Mouse (Mus musculus) intestine, postnatal 0 days (tissue): Measurements from ENCODE around the gene Plekha7. TPM values are rescaled to one million over a fixed set of nuclear protein-coding genes. Genes with fewer than 3 reads are reported as not detected.
A peak's percentile ranks its signal among the peaks of the same experiment; 100 is the strongest.

Source experiments
- ATAC-seq: fragments of 200-750 bp; cut with Nextera tagmentation; 2 replicates; pipeline ENCODE4 v1.8.0; 2017; ENCODE audit warnings: mild to moderate bottlenecking, moderate TSS enrichment, moderate library complexity
- H3K27ac ChIP-seq: fragments of 300-500 bp; sonication (generic); 2 replicates; pipeline ENCODE4 v1.5.1; 2014; ENCODE audit warnings: mild to moderate bottlenecking, low read depth, low read length, moderate library complexity
- H3K27me3 ChIP-seq: fragments of 300-500 bp; sonication (generic); replicated peaks from 2 replicates; pipeline ENCODE4 v1.6.1; 2014; ENCODE audit warnings: low read length, mixed read lengths; ENCODE audit not compliant: control insufficient read depth, insufficient read depth
- H3K36me3 ChIP-seq: fragments of 300-500 bp; sonication (generic); 2 replicates; pipeline ENCODE4 v1.6.1; 2014; ENCODE audit warnings: mild to moderate bottlenecking, moderate library complexity; ENCODE audit not compliant: control insufficient read depth, insufficient read depth
- H3K4me1 ChIP-seq: fragments of 300-500 bp; sonication (generic); replicated peaks from 2 replicates; pipeline ENCODE4 v1.6.1; 2014; ENCODE audit warnings: antibody characterized with exemption, low read length, mixed read lengths; ENCODE audit not compliant: control insufficient read depth, insufficient read depth
- H3K4me2 ChIP-seq: fragments of 300-500 bp; sonication (generic); replicated peaks from 2 replicates; pipeline ENCODE4 v1.6.1; 2014; ENCODE audit warnings: low read depth, mild to moderate bottlenecking, moderate library complexity
- H3K4me3 ChIP-seq: fragments of 300-500 bp; sonication (generic); 2 replicates; pipeline ENCODE4 v1.5.1; 2014; ENCODE audit warnings: low read depth, low read length
- H3K9ac ChIP-seq: fragments of 300-500 bp; sonication (generic); 2 replicates; pipeline ENCODE4 v1.6.1; 2014; ENCODE audit warnings: mild to moderate bottlenecking, low read depth, low read length
- H3K9me3 ChIP-seq: fragments of 300-500 bp; sonication (generic); 2 replicates; pipeline ENCODE4 v1.6.1; 2016; ENCODE audit warnings: mixed run types; ENCODE audit not compliant: control insufficient read depth
- CTCF ChIP-seq: sonication (generic); IDR thresholded peaks from 2 replicates; pipeline ENCODE4 v1.5.1; 2016; ENCODE audit warnings: low read depth, mild to moderate bottlenecking, control low read depth, antibody characterized with exemption, moderate library complexity
- WGBS: fragments of 180-500 bp; shearing (Covaris S2); extraction: QIAGEN DNeasy Blood & Tissue Kit; methylation state at CpG from one replicate; pipeline ENCODE4 v1.1.7; 2014; 5-methylcytosine and 5-hydroxymethylcytosine counted together
- polyA plus RNA-seq: library from polyadenylated mRNA; unstranded; fragments of >200 nt; fragmentation: Nextera tagmentation; extraction: Ambion mirVana; gene quantifications from 2 replicates; pipeline ENCODE4 v1.2.1, GENCODE M21; 2015

The Plekha7 gene
- polyA plus RNA-seq, 1 experiment from 2014 or later, result 17.2 TPM

DNA sequence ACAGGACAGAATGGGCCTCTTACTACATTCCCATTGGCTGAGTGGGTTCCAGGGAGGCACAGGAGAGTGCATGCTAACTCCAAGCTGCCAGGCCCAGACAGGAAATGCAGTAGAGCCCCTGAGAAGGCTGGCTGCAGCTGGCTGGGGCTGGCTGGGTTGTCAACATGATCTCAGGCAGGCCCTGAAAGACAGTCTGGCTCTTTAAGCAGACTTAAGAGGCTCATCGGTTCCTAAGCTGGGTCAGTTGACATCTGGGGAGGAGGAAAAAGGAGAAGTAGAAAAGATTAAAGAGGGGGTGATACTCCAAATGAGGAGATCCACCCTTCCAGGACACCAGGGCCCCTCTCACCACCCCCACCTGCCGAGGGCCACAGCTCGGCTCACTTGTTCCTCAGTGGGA, 13.2 kb downstream of the Plekha7 start:
- H3K4me3 ChIP-seq, result no peak overlapping the region
- no peak for ATAC-seq
- H3K27ac ChIP-seq, result no peak overlapping the region
- H3K9me3 ChIP-seq, result no peaks in the 10 kb centered on the region
- H3K27me3 ChIP-seq, result no peaks in the 10 kb centered on the region
- H3K4me1 ChIP-seq, result 0 out of 2 replicates have a peak, but pooled peaks cover 5% of the 10 kb centered on the region
- TF ChIP-seq CTCF, result no peak
- H3K36me3 ChIP-seq, result no peaks in the 10 kb centered on the region
- H3K4me2 ChIP-seq, result no peak overlapping the region
- WGBS, result 64% methylated on average over 3 of the region's 3 CpGs
- H3K9ac ChIP-seq, result no peak overlapping the region

DNA sequence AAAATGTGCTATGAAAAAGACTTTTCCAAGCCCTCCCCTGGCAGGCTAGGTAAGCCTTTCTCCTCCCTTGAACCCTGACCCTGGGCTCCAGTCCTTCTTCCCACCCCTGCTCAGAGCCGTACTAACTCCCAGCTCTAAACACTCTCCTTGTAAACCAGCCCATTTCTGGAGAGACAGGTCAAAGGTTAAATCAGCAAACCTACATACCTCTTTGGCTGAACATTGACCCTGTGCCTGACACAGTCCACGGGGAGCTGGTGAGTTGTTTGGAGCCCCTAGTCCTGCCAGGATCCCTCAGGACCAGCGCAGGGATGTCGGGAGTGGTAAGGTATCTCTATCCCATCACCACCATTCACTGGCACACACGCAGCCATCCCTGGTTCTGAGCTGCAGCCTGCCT, 15.8 kb downstream of the Plekha7 start:
- H3K4me2 ChIP-seq, result no peak overlapping the region
- H3K36me3 ChIP-seq, result no peaks in the 10 kb centered on the region
- H3K4me1 ChIP-seq, result peaks cover 6% of the 10 kb centered on the region
- peak; percentile 31; the same call in 1 of the 2 replicates for ATAC-seq
- no peak overlapping the region for H3K4me3 ChIP-seq
- H3K9ac ChIP-seq, result no peak overlapping the region
- no peaks in the 10 kb centered on the region for H3K9me3 ChIP-seq
- H3K27me3 ChIP-seq, result no peaks in the 10 kb centered on the region
- no peak for TF ChIP-seq CTCF
- 0 out of 2 replicates have a peak overlapping the region, but pooled peaks have one; percentile 2 for H3K27ac ChIP-seq
- 22% methylated on average over 5 of the region's 5 CpGs for whole genome bisulfite sequencing

DNA sequence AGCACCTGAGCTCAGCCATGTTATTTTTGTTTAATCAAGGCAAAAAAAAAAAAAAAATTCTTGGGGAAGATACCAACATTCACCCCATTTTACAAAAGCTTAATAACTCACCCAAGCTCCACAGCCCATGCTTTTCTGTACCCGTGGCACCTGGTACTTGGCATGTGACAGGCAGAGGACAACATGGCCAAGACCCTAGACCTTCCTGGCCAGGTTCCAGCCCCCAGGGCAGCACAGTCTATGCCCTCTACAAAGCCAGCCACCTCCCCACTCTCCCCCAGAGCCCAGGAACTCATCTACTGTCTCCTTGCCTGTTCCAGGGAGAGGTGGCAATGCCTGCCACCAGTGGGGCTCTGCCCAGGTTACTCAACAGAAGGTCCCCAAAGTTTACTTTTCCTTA, 17.6 kb downstream of the Plekha7 start:
- ATAC-seq, result no peak
- Histone ChIP-seq H3K4me3 (no peak overlapping the region), H3K27me3 (no peaks in the 10 kb centered on the region), H3K4me1 (peaks cover 17% of the 10 kb centered on the region), H3K9me3 (no peaks in the 10 kb centered on the region), H3K9ac (no peak overlapping the region), H3K27ac (no peak overlapping the region), H3K36me3 (no peaks in the 10 kb centered on the region), H3K4me2 (no peak overlapping the region)
- TF ChIP-seq CTCF, result no peak
- WGBS, result 87% methylated on average over 1 of the region's 1 CpGs

DNA sequence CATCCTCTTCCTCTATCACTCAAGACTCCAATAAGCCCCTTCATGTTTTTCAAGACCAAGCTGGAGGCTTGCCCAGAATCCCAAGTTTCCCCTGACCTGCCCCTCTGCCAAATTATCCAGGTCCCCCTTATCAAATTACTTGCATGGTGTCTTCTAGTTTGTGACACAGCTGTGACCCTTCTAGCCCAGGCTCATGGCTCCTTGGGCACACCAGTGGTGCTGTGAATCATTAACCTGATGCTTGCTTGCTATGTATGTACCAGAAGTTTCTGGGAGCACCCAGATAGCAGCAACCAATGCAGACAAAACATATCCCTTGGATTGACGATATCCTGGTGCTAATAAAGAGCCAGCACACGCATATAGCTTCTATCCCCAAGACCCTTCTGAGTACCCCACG, 19.2 kb downstream of the Plekha7 start:
- no peak for ATAC-seq
- 0 out of 2 replicates have a peak overlapping the region, but pooled peaks have one; percentile 10 for H3K4me2 ChIP-seq
- no peak overlapping the region for H3K4me3 ChIP-seq
- H3K9ac ChIP-seq, result no peak overlapping the region
- H3K9me3 ChIP-seq, result no peaks in the 10 kb centered on the region
- H3K36me3 ChIP-seq, result no peaks in the 10 kb centered on the region
- peak overlapping the region; percentile 85 for H3K27ac ChIP-seq
- no peak for TF ChIP-seq CTCF
- no peaks in the 10 kb centered on the region for H3K27me3 ChIP-seq
- WGBS, result 44% methylated on average over 3 of the region's 3 CpGs
- peaks cover 17% of the 10 kb centered on the region for H3K4me1 ChIP-seq

DNA sequence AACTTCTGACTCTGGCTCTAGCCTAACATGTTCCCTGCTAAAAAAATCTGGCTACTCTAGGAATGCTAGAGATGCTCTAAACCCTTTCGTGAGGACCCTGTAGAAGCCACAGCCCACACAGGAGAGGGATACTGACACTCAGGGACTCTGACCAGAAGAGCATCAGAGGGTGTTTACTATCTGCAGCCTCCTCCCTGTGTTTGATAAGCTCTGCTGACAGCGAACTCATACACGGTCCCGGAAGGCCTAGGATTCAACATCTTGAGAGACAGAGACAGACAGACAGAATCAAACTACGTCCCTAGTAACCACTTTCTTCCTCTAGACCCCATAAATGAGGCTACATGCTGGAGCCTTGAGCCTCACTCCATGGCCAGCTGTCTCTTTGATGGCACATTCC, 20.2 kb downstream of the Plekha7 start:
- WGBS, result 32% methylated on average over 5 of the region's 5 CpGs
- peaks cover 21% of the 10 kb centered on the region for H3K4me1 ChIP-seq
- TF ChIP-seq CTCF, result no peak

DNA sequence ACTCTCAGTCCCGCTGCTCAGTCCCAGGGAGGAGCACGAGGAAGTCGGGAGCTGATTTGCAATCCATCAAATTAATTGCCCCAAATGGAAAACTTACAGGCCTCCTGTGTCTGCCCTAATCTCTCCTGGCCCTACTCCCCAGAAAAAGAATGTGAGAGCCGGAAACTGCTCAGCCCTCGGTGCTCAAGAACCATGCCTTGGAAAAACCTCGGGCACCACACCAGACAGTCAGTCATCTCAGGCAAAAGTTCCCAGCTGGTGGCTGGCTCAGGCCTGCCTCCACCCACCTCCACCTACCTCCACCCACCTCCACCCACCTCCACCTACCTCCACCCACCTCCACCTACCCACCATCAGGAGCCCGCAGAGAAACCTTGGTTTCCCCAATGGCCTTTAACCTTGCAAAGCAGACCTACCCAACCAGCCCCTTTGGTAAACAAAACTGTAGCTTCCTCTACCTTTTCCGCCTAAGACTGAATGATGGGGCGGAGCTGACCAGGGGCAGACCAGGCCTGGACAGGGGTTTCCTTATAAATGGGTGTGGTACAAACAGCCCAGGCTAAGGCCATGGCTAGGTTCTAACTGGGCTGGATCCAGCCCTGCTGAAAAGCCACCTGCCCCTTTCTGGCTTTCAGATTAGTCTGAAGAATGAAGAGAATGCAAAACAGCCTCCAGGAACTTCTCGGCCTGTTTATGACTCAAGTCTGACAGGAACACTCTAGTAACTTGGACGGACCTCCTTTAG, 21.4 kb downstream of the Plekha7 start:
- Histone ChIP-seq H3K36me3 (no peaks in the 10 kb centered on the region), H3K4me2 (peak overlapping the region; percentile 25), H3K4me3 (no peak overlapping the region), H3K27me3 (no peaks in the 10 kb centered on the region), H3K27ac (peak overlapping the region; percentile 85), H3K9me3 (no peaks in the 10 kb centered on the region), H3K4me1 (peaks cover 21% of the 10 kb centered on the region), H3K9ac (0 out of 2 replicates have a peak overlapping the region, but pooled peaks have one; percentile 7)
- 16% methylated on average over 11 of the region's 11 CpGs for WGBS
- TF ChIP-seq CTCF, result no peak
- ATAC-seq, result peak; percentile 52

More for the DNA sequence above, 20.2 kb downstream of the Plekha7 start:
- no peak for ATAC-seq
- H3K9me3 ChIP-seq, result no peaks in the 10 kb centered on the region
- peak overlapping the region; percentile 5; the same call in 1 of the 2 replicates for H3K9ac ChIP-seq
- no peak overlapping the region for H3K4me2 ChIP-seq
- H3K27me3 ChIP-seq, result no peaks in the 10 kb centered on the region
- H3K36me3 ChIP-seq, result no peaks in the 10 kb centered on the region
- no peak overlapping the region for H3K4me3 ChIP-seq
- peak overlapping the region; percentile 85 for H3K27ac ChIP-seq
